Mouse (Mus musculus) CH12.LX (cell line): ENCODE measurements around the gene Cdk2ap1. TPM values are rescaled to one million over a fixed set of nuclear protein-coding genes. Genes with fewer than 3 reads are reported as not detected.

ENCODE experiments used
- DNase-seq: peaks from one replicate; pipeline ENCODE4 v3.0.0-alpha.2; 2013; ENCODE audit errors: extremely low read depth
- H3K27ac ChIP-seq: 2 replicates; pipeline ENCODE4 v1.5.1; 2012; ENCODE audit warnings: low read depth, mild to moderate bottlenecking, control low read depth, moderate library complexity; ENCODE audit not compliant: insufficient read depth
- H3K27me3 ChIP-seq: replicated peaks from 2 replicates; pipeline ENCODE3; 2012; ENCODE audit warnings: inconsistent platforms
- H3K36me3 ChIP-seq, 2 experiments: replicated peaks in 1 of 2; 2 replicates each; pipeline versions ENCODE3 to v1.6.1; 2012; ENCODE audit warnings: inconsistent platforms in 1 of 2, low read length in 1 of 2, mild to moderate bottlenecking in 1 of 2, mixed read lengths in 1 of 2, moderate library complexity in 1 of 2; ENCODE audit not compliant: control insufficient read depth in 1 of 2, insufficient read depth in 1 of 2
- H3K4me1 ChIP-seq, 2 experiments: 2 replicates each; pipeline ENCODE4 v1.6.1; 2012; ENCODE audit warnings: inconsistent platforms in 1 of 2, moderate library complexity in 1 of 2; ENCODE audit not compliant: insufficient read depth in 2 of 2, control insufficient read depth in 1 of 2
- H3K4me2 ChIP-seq: 2 replicates; pipeline ENCODE4 v1.6.1; 2012; ENCODE audit warnings: low read depth, mild to moderate bottlenecking, control low read depth; ENCODE audit not compliant: poor library complexity, insufficient read depth, severe bottlenecking
- H3K4me3 ChIP-seq, 3 experiments: fragments of 150-350 bp in 1 of 3; sonication (generic) in 1 of 3; replicated peaks in 1 of 3; 2 replicates each; pipeline versions ENCODE3 to v1.5.1; 2011 to 2012; ENCODE audit warnings: low read depth in 2 of 3, low read length in 2 of 3, mild to moderate bottlenecking in 2 of 3, moderate library complexity in 2 of 3, control low read depth in 1 of 3, improper control_type of control experiment in 1 of 3, inconsistent platforms in 1 of 3, mixed read lengths in 1 of 3; ENCODE audit not compliant: poor library complexity in 1 of 3
- H3K79me2 ChIP-seq: replicated peaks from 2 replicates; pipeline ENCODE4 v1.6.1; 2012; ENCODE audit warnings: mild to moderate bottlenecking, moderate library complexity; ENCODE audit not compliant: control insufficient read depth, poor library complexity, insufficient read depth, severe bottlenecking; ENCODE audit errors: extremely low read depth
- H3K9ac ChIP-seq: 2 replicates; pipeline ENCODE4 v1.6.1; 2012; ENCODE audit warnings: low read depth, mild to moderate bottlenecking, control low read depth, moderate library complexity; ENCODE audit not compliant: insufficient read depth
- H3K9me3 ChIP-seq: replicated peaks from 2 replicates; pipeline ENCODE3; 2012; ENCODE audit warnings: low read length, inconsistent platforms, mixed read lengths
- CHD1 ChIP-seq: IDR thresholded peaks from 2 replicates; pipeline ENCODE4 v1.6.1; 2012; ENCODE audit warnings: low read depth, low read length, improper control_type of control experiment, inconsistent platforms
- CHD2 ChIP-seq: IDR thresholded peaks from 2 replicates; pipeline ENCODE4 v1.6.1; 2011; ENCODE audit warnings: low read length, improper control_type of control experiment
- E2F4 ChIP-seq: IDR thresholded peaks from 2 replicates; pipeline ENCODE4 v1.6.1; 2011; ENCODE audit warnings: low read depth, low read length, improper control_type of control experiment; ENCODE audit not compliant: insufficient replicate concordance
- EP300 ChIP-seq: IDR thresholded peaks from 2 replicates; pipeline ENCODE4 v1.6.1; 2011; ENCODE audit warnings: low read length, improper control_type of control experiment
- GABPA ChIP-seq: IDR thresholded peaks from 2 replicates; pipeline ENCODE4 v1.6.1; 2012; ENCODE audit warnings: low read depth, low read length, improper control_type of control experiment, inconsistent platforms; ENCODE audit not compliant: insufficient replicate concordance
- JUND ChIP-seq: conservative IDR thresholded peaks from 2 replicates; pipeline ENCODE4 v1.6.1; 2011; ENCODE audit warnings: low read depth, low read length, improper control_type of control experiment
- KAT2A ChIP-seq: IDR thresholded peaks from 2 replicates; pipeline ENCODE4 v1.6.1; 2012; ENCODE audit warnings: low read length, improper control_type of control experiment, inconsistent platforms; ENCODE audit not compliant: insufficient replicate concordance
- MAFK ChIP-seq: IDR thresholded peaks from 2 replicates; pipeline ENCODE4 v1.6.1; 2011; ENCODE audit warnings: low read length, improper control_type of control experiment; ENCODE audit not compliant: insufficient replicate concordance
- MAZ ChIP-seq: IDR thresholded peaks from 2 replicates; pipeline ENCODE4 v1.6.1; 2012; ENCODE audit warnings: low read depth, mild to moderate bottlenecking, inconsistent platforms, low read length, improper control_type of control experiment, moderate library complexity
- MEF2A ChIP-seq: IDR thresholded peaks from 2 replicates; pipeline ENCODE4 v1.6.1; 2014; ENCODE audit warnings: low read depth, mild to moderate bottlenecking, inconsistent platforms, low read length, improper control_type of control experiment, borderline replicate concordance
- MXI1 ChIP-seq: IDR thresholded peaks from 2 replicates; pipeline ENCODE4 v1.6.1; 2011; ENCODE audit warnings: mild to moderate bottlenecking, low read depth, low read length, improper control_type of control experiment
- NELFE ChIP-seq: IDR thresholded peaks from 2 replicates; pipeline ENCODE4 v1.6.1; 2011; ENCODE audit warnings: low read depth, low read length, improper control_type of control experiment
- NRF1 ChIP-seq: IDR thresholded peaks from 2 replicates; pipeline ENCODE4 v1.6.1; 2014; ENCODE audit warnings: low read depth, mild to moderate bottlenecking, inconsistent platforms, low read length, improper control_type of control experiment, moderate library complexity
- PAX5 ChIP-seq: IDR thresholded peaks from 2 replicates; pipeline ENCODE4 v1.6.1; 2012; ENCODE audit warnings: low read length, inconsistent platforms, mixed read lengths
- POLR2A ChIP-seq: IDR thresholded peaks from 2 replicates; pipeline ENCODE4 v1.6.1; 2011; ENCODE audit warnings: low read depth, mild to moderate bottlenecking, improper control_type of control experiment, low read length
- RAD21 ChIP-seq: IDR thresholded peaks from 2 replicates; pipeline ENCODE4 v1.6.1; 2011; ENCODE audit warnings: low read depth, mild to moderate bottlenecking, low read length, improper control_type of control experiment, moderate library complexity
- RCOR1 ChIP-seq: conservative IDR thresholded peaks from 2 replicates; pipeline ENCODE4 v1.6.1; 2012; ENCODE audit warnings: low read depth, mild to moderate bottlenecking, inconsistent platforms, low read length, improper control_type of control experiment
- SIN3A ChIP-seq: IDR thresholded peaks from 2 replicates; pipeline ENCODE4 v1.6.1; 2012; ENCODE audit warnings: low read length, improper control_type of control experiment, inconsistent platforms
- TCF12 ChIP-seq: IDR thresholded peaks from 2 replicates; pipeline ENCODE4 v1.6.1; 2014; ENCODE audit warnings: low read depth, mild to moderate bottlenecking, inconsistent platforms, low read length, improper control_type of control experiment
- UBTF ChIP-seq: IDR thresholded peaks from 2 replicates; pipeline ENCODE4 v1.6.1; 2012; ENCODE audit warnings: low read depth, mild to moderate bottlenecking, inconsistent platforms, low read length, improper control_type of control experiment, moderate library complexity
- USF1 ChIP-seq: IDR thresholded peaks from 2 replicates; pipeline ENCODE4 v1.6.1; 2014; ENCODE audit warnings: low read depth, mild to moderate bottlenecking, inconsistent platforms, low read length, improper control_type of control experiment
- USF2 ChIP-seq: conservative IDR thresholded peaks from 2 replicates; pipeline ENCODE4 v1.6.1; 2011; ENCODE audit warnings: low read depth, low read length, improper control_type of control experiment
- ZC3H11A ChIP-seq: IDR thresholded peaks from 2 replicates; pipeline ENCODE4 v1.6.1; 2012; ENCODE audit warnings: low read depth, mild to moderate bottlenecking, inconsistent platforms, low read length, improper control_type of control experiment
- ZKSCAN1 ChIP-seq: IDR thresholded peaks from 2 replicates; pipeline ENCODE4 v1.6.1; 2012; ENCODE audit warnings: low read depth, inconsistent platforms, low read length, improper control_type of control experiment, borderline replicate concordance
- ZMIZ1 ChIP-seq: IDR thresholded peaks from 2 replicates; pipeline ENCODE4 v1.6.1; 2012; ENCODE audit warnings: low read depth, mild to moderate bottlenecking, inconsistent platforms, low read length, improper control_type of control experiment
- ZNF384 ChIP-seq: IDR thresholded peaks from 2 replicates; pipeline ENCODE4 v1.6.1; 2012; ENCODE audit warnings: low read depth, low read length, improper control_type of control experiment, inconsistent platforms
- dilution Hi-C: fragments of 300-500 bp; cut with MboI; formaldehyde crosslinking; loops from 2 replicates; pipeline ENCODE4 v1.14.3; 2020; ENCODE audit warnings: low sequenced_read_pairs; ENCODE audit not compliant: extremely low pct_unique_long_range_greater_than_20kb, extremely low pct_ligation_motif_present
- in situ Hi-C: fragments of 300-500 bp; cut with MboI; formaldehyde crosslinking; loops from 3 replicates; pipeline ENCODE4 v1.14.3; 2019; ENCODE audit warnings: low sequenced_read_pairs, low pct_ligation_motif_present, low pct_unique_long_range_greater_than_20kb, mixed read lengths
- polyA plus RNA-seq: library from polyadenylated mRNA; unstranded; fragments of >175 nt; gene quantifications from 2 replicates; pipeline ENCODE4 v1.2.1, GENCODE M21; 2012; ENCODE audit warnings: low read depth; ENCODE audit not compliant: insufficient read length
- total RNA-seq, 2 experiments: library from RNA; depleted of rRNA; stranded (reverse); fragments of 300-350 nt in 1 of 2; fragments of >200 nt in 1 of 2; gene quantifications; 2 replicates each; pipeline ENCODE4 v1.2.3; 2012 to 2014

The Cdk2ap1 gene
- total and polyA plus RNA-seq, 3 experiments: 90.4 to 323 (median 179) TPM

DNA sequence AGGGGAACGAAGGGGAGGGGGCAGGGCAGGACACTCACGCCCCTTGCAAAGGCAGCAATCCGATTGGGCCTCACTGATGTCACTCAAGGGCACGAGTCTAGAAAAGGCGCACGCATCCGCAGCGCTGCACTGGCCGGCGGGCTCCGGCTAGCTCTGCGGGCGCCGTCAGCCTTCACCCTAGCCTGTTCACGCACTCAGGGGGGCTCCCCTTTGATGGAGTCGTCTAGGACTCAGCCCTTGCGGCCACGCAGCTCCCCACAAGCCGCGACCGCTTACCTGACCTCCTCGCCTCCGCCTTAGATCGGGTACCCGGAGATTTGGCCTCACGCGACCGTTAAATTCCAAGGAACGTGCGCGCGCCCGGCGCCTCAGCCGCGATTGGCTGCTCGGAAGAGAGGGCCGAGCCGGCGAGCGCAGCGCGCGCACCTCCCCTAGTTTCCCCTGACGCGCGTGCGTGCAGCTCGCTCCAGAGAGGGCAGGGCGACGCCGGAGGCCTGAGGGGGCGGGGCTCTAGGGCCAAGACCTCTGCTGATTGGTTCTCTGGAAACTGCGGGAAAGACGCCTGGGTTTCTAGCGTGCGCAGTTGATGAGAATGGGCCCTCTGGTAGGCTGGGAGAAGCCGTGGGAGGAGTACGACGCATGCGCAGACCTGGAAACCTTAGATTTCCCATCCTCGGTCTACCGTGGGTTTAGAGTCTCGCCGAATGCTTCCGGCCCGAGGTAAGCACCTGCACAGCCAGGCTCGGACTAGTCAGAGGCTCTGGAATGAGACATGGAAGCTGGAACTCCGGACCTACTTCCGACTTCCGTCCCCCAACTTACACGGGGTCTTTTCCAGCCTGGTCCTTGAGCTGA lies 35.1 kb downstream of the Cdk2ap1 start, which contains the start of the genes Mphosph9 and 2810006K23Rik (continued):
- TF ChIP-seq UBTF (0 out of 2 replicates have a peak, but pooled peaks have one; percentile 72), PAX5 (no peak), MXI1 (peak; percentile 81), KAT2A (peak; percentile 32; the same call in 1 of the 2 replicates), CHD2 (peak; percentile 96), E2F4 (0 out of 2 replicates have a peak, but pooled peaks have one; percentile 72), GABPA (no peak), NRF1 (peak; percentile 91), RAD21 (no peak)

DNA sequence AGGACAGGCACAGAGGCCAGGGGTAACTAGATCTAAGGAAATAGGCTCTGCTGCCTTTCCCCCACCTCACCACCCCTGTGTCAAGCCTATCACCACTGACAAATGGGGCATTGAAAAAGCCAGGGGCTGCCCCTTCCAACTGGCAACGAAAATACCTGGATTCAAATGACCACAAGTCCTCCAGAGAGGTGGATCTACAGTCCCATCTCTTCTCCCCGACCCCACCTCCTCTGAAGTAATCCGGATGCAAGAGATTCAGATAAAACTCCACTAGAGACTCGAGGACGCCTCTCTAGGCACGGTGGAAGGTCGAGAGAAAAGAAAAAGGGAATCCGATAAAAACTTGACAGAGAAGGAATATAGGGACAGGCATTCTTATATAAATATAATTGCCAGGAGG lies 36.1 kb downstream of the Cdk2ap1 start:
- Histone ChIP-seq H3K9ac (peak overlapping the region; percentile 87), H3K4me1 (peaks cover 3 to 23% of the 10 kb centered on the region in 2 experiments; a peak in 3 of 4 replicates), H3K79me2 (peaks cover 7% of the 10 kb centered on the region; the same call in 1 of the 2 replicates), H3K27me3 (no peaks in the 10 kb centered on the region), H3K4me3 (peak overlapping the region; percentile 61 to 90 (median 82)), H3K9me3 (no peaks in the 10 kb centered on the region), H3K4me2 (peak overlapping the region; percentile 94), H3K27ac (no peak overlapping the region), H3K36me3 (peaks cover 4 to 19% of the 10 kb centered on the region in 2 experiments)
- dilution Hi-C loops (no loop called here), in situ Hi-C loops (no loop called here)
- peak; percentile 41 for DNase-seq
- no peak for TF ChIP-seq NELFE
- TF ChIP-seq MAZ: no peak
- TF ChIP-seq EP300: no peak
- no peak for TF ChIP-seq USF2
- no peak for TF ChIP-seq E2F4
- TF ChIP-seq POLR2A: no peak
- no peak for TF ChIP-seq MEF2A
- TF ChIP-seq MXI1: no peak
- TF ChIP-seq TCF12: no peak
- no peak for TF ChIP-seq JUND

- dilution Hi-C loops: no loop called here
- Histone ChIP-seq H3K36me3 (peaks cover 20 to 75% of the 10 kb centered on the region in 2 experiments), H3K9ac (no peak overlapping the region), H3K4me3 (no peak overlapping the region), H3K9me3 (peaks cover 2% of the 10 kb centered on the region), H3K27me3 (no peaks in the 10 kb centered on the region), H3K79me2 (no peaks in the 10 kb centered on the region), H3K4me2 (no peak overlapping the region), H3K27ac (no peak overlapping the region), H3K4me1 (no peaks in the 10 kb centered on the region)
- TF ChIP-seq CHD1: no peak
- no peak for TF ChIP-seq ZKSCAN1
- TF ChIP-seq ZMIZ1: no peak
- TF ChIP-seq USF1: no peak
- TF ChIP-seq TCF12: no peak
- no peak for TF ChIP-seq ZNF384
- no peak for TF ChIP-seq RAD21
- TF ChIP-seq MXI1: no peak
- no peak for TF ChIP-seq KAT2A
- no peak for TF ChIP-seq MAFK
- TF ChIP-seq JUND: no peak
- TF ChIP-seq NELFE: no peak
- TF ChIP-seq ZC3H11A: no peak
- no peak for TF ChIP-seq POLR2A
- no peak for TF ChIP-seq SIN3A
- no peak for TF ChIP-seq NRF1
- no peak for TF ChIP-seq RCOR1
- no peak for DNase-seq
- in situ Hi-C loops: no loop called here
These were observed 45.2 kb downstream of the Cdk2ap1 start for GRCm38 (mm10) chr5:124317648-124318047.
